Mouse (Mus musculus) Muller cell, postnatal 12 days (primary cell): ENCODE results near the gene Patz1.
A peak's percentile ranks its signal among the peaks of the same experiment; 100 is the strongest.

Experiments used
- DNase-seq: peaks from one replicate; pipeline ENCODE4 v3.0.0-alpha.2; 2015; ENCODE audit errors: inconsistent ontology term

The Patz1 gene

GRCm38 (mm10) chr11:3292062-3292421, 3.4 kb downstream of the Patz1 start:
- peak; percentile 84 for DNase-seq

GRCm38 (mm10) chr11:3292711-3293249, 4.1 kb downstream of the Patz1 start:
- peak; percentile 83 for DNase-seq

DNA sequence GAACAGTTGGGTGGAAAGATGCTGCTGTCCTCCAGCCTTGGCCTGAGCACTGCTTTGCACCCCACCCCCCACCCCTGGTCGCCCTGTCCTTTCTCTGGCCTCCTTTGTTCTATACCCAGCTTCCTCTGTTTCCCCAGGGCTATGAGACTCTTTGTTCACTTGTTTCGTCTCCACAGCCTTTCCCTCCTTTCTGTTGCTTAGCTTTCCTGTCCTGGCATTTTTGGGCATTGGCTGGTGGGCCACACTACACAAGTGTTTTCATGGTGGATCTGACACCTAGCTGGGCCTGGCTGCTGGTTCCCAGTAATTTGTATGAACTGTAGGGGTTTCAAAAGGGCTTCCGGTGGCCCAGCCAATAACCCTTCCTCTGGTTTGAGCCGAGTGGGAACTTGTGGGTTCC, 4.7 kb downstream of the Patz1 start:
- no peak for DNase-seq

DNA sequence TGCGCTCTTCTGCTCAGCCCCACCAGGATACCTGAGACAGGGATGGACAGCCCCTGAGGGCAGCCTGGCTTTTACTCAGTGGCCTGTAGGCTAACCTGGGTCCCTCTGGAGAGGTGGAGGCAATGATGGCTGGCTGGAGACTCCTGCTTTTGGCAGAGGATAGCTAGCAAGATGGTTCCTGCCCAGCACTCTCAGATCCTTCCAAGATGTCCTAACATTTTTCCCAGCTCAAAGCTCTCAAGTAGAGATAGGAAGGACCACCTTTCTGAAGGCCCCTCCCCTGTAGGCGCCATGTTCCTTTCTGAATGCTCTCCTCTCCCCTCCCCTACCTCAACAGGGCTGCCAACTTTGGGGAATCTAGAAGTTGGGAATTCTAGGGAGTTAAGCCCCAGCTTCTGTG, 6.0 kb downstream of the Patz1 start:
- no peak for DNase-seq

DNA sequence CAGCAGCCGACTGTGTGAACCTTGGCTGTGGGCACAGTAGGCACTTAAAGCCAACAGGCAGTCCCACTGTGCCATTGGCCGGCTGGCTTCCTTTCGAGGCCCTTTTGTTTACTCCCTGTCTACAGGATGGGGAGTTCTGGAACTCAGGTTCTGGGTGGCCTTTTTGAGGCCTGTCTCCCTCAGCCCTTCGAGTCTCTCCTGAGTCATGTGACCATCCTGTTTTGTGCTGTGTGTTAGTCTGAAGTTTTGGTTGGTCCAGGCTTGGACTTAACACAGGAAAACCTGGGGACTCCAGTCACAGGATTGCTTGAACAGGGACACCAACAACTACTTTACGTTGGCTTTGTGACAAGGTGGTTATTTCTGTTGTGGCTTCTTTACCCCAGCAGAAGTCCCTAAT, 7.4 kb downstream of the Patz1 start:
- no peak for DNase-seq

DNA sequence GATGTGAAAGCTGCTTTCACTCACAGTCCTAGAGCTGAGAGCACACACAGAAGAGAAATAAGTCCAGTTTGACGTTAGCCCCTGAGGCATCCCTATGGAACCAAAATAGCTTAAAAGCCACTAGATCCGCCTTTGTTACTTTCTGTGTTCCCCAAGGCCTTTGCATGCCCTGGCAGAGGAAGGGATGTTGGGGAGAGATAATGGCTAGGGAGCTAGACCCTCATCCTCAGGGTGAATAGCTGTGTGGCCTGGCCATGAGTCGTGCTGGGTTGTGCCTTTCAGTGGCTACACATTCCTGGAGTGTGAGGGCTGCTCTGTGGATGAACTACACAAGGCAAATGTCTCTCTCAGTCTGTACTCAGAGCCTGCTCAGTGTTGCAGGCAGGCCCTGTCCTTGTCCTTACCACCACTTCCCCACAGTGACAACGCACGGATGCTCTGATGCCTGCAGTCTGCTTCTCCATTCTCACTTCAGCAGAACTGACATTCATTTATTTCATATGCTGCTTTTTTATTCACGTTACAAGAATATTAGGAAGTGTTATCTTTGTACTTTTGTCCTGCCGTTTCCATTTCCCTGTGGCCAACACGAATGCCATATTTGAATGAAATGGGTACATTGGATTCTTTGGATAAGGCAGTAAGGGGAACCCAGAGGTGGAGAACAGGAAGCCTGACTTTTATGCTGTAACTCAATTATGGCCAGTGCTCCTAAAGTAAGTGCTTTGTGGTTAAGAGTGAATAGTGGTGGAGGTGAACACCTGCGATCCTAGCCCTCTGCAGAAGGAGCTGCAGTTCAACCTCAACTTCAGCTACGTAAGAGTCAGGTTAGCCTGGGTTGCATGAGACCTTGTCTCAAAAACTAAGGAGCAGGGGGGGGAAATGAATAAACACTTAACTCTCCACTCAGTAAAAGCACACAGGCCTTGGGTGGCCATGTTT, 9.5 kb downstream of the Patz1 start:
- DNase-seq, result peak; percentile 56

DNA sequence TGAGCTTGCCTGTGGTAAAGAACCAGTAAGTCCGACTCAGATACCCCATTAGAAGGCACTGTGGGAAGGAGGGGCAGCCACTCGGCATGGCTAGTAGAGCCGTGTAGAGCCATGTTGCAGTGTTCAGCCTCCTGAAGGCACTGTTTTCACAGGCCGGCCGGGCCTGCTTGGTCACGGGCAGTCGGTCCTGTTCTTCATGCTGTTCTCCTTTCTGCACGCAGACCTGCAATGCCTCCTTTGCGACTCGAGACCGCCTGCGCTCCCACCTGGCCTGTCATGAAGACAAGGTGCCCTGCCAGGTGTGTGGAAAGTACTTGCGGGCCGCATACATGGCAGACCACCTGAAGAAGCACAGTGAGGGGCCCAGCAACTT, 10.1 kb downstream of the Patz1 start:
- DNase-seq, result no peak

- peak; percentile 73 for DNase-seq
Observed at GRCm38 (mm10) chr11:3301075-3301474, 12.4 kb downstream of the Patz1 start.

DNA sequence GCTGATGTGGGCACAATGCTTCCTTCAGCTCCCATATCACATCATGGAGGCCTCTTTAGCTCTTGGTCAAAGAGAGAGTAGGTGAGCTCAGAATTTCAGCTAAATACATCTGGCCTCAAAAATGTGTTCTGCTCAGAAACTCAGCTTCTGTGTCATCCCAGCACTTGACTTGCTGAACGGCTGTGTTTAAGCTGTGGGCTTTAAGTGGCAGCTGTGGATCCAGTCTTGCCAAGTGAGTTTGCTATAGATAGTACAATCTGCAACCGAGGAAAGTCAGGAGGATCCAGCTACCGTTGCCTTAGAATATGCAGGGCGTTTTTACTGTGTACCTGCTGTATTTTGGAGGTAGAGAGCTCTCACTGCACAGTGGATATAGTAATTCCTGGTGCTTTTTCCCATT, 13.7 kb downstream of the Patz1 start:
- no peak for DNase-seq

- DNase-seq, result peak; percentile 39
Observed at GRCm38 (mm10) chr11:3302792-3303191, 14.1 kb downstream of the Patz1 start.

DNA sequence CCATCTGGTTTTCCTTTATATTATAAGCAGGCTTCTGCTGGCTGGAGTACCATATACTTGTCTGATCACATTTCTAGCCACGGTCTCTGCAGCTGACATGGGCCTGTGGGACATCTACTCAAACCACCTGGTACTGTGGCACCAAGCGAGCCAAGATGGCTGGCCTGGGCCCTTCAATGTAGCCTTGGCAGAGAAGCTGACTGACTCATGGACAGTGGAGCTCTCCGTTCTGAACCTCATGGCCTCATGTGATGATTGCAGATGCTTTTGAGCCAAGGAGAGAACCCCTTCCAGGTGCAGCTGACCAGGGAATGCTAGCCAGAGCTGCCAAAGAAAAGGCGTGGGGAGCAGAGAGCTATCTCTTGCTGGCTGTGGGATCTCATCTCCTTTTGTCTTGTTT, 17.1 kb downstream of the Patz1 start:
- DNase-seq, result no peak

- DNase-seq, result no peak
Observed at GRCm38 (mm10) chr11:3307875-3308274, 19.2 kb downstream of the Patz1 start.

- no peak for DNase-seq
Observed at GRCm38 (mm10) chr11:3309884-3310283, 21.2 kb downstream of the Patz1 start.

GRCm38 (mm10) chr11:3310789-3311585, 22.3 kb downstream of the Patz1 start:
- no peak for DNase-seq

DNA sequence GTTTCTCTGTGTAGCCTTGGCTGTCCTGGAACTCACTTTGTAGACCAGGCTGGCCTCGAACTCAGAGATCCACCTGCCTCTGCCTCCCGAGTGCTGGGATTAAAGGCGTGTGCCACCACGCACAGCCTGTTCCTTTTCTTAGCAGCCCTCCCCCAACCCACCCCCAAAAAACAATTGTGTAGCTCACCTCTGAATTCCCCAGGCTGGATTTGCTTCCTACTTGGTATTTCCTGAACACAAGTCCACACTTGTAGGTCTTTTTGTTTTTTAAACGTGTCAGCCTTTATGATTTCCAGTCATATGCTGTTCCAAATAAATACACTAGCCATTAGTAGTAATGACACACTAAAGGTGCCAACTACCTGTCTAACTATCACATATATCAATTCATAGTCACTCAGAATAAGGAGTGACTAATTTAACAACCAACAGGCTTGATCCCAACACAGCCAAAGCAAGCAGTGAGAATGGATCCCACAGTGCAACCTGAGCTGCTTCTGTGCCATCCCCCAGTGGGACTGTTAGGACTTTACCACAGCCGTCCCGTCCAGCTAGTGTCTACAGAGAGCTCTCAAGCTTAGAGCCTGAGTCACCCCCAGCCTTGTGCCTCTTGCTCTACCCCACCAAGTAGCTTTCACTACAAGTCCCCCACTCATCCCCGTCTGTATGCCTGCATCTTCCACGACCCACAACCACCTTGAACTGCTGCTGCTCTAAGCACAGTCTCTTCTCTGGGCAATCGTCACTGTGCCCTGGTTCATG, 23.1 kb downstream of the Patz1 start:
- no peak for DNase-seq

- no peak for DNase-seq
Observed at GRCm38 (mm10) chr11:3313294-3313693, 24.6 kb downstream of the Patz1 start.

GRCm38 (mm10) chr11:3314148-3314547, 25.5 kb downstream of the Patz1 start:
- peak; percentile 39 for DNase-seq

DNA sequence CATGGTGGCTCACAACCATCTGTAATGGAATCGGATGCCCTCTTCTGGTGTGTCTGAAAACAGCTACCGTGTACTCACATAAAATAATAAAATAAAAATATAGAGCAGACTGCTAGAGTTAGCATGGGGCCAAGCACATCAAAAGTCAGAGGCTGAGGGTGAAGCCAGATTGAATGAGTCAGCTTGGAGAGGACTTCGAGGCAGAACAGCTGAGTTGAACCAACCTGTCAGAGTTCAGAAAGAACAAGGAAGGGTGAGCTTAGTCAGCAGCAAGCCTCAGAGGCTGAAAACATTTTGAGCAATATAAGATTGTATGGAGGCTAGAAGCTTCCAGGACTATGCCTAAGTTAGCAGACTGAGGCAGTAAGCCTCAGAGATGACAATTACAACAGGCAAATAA, 29.6 kb downstream of the Patz1 start:
- DNase-seq, result no peak

GRCm38 (mm10) chr11:3328271-3328670, 39.6 kb downstream of the Patz1 start:
- DNase-seq, result no peak

DNA sequence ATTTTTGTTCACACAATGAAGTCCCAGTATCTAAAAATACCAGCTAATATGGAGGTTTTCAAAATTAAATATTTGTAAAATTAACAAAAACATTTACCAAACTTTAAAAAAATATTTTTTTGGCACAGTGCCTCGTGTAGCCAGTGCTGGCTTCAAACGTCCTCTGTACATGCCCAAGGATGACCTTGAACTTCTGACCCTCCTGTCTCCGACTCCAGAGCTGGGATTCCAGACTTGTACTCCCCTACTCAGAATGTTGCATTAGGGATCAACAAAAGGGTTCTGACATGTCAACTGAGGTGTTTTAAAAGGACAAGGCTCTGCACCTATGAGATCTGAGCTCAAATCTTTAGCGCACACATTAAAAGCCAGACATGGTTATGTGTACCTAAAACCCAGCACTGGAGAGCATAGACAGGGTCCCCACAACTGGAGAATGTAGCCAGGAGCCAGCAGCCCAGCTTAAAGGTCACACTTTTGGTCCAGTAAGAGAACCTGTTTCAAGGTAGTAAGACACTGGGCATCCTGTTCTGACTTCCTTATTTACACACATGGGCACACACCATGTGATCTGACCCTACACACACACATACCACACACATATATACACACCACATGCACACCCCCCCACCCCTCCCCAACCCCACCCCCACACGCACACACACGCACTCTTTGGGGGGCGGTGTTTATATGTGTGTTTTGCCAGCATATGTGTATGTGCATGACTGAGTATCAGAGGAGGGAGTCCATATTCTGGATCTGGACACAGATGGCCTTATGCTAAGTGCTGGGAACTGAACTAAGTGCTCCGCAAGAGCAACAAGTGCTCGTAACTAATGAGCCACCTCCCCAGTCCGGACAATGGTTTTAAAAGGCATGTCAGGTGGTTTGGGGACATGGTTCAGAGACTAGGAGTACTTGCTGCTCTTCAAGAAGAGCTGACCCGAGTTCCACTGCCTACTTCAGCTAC, 40.4 kb downstream of the Patz1 start:
- no peak for DNase-seq
